Mouse (Mus musculus): Measurements from ENCODE around the gene Syn3. TPM values are rescaled to one million over a fixed set of nuclear protein-coding genes. Genes with fewer than 3 reads are reported as not detected.
A peak's percentile ranks its signal among the peaks of the same experiment; 100 is the strongest.
"Not testable (repeated sequence)": the region's sequence is repeated elsewhere in the genome, so short reads cannot be mapped to it uniquely, and the experiment has no call there.

Gene Syn3
- polyA plus RNA-seq, 1 experiment from 2014 or later, result 4.9 TPM

DNA sequence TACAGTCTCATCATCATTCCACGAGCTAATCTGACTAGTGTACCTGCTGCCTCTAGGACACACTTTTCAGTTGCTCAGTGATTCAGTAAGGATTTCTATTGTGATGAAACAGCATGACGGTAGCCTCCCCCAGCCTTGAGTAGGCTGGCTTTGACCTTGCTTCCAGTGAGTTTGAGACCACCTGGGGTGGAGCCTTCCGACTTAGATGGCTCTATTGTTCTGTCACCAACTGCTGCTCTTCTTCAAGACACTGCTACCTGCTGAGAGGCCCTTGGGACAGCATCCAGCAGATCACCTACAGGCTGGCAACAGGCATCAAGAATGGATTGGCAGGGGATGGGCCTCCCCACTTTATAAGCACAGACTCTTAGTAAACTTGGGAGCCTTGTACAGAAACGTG is 63.7 kb downstream of the Syn3 start:
- H3K4me2 ChIP-seq; H3K36me3 ChIP-seq; H3K27me3 ChIP-seq; H3K4me1 ChIP-seq; H3K9ac ChIP-seq; H3K27ac ChIP-seq; H3K4me3 ChIP-seq; H3K9me3 ChIP-seq; ATAC-seq (ENCODE audit: insufficient number of reproducible peaks, insufficient read depth, low FRiP score, low TSS enrichment, low read depth): not testable (repeated sequence)
- 63% methylated on average over 4 of the region's 4 CpGs for WGBS

DNA sequence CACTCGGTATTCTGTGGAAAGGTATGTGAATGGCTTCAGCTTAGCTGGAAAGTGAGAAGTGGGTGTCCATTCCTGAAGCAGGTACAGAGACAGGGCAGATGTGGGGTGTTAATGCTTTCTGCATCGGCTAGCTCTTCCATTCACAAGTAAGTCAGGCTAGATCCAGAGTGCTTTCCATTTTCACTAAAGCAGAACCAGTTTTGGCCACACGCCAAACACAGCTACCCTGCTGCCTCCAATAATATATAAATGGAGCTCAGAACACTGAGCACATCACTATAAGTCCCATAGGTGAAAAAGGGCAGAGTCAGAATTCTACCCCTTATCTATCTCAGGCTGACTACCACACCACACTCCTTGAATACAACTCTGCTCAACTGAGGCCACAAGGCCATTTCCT is 69.0 kb downstream of the Syn3 start:
- no peaks in the 10 kb centered on the region for H3K36me3 ChIP-seq
- no peak for ATAC-seq (ENCODE audit: insufficient number of reproducible peaks, insufficient read depth, low FRiP score, low TSS enrichment, low read depth)
- H3K9ac ChIP-seq, result no peak overlapping the region
- no peak overlapping the region for H3K4me3 ChIP-seq
- no peaks in the 10 kb centered on the region for H3K27me3 ChIP-seq
- no peaks in the 10 kb centered on the region for H3K9me3 ChIP-seq
- 67% methylated on average over 3 of the region's 3 CpGs for WGBS
- H3K27ac ChIP-seq, result no peak overlapping the region
- H3K4me2 ChIP-seq, result no peak overlapping the region
- peaks cover 32% of the 10 kb centered on the region for H3K4me1 ChIP-seq

DNA sequence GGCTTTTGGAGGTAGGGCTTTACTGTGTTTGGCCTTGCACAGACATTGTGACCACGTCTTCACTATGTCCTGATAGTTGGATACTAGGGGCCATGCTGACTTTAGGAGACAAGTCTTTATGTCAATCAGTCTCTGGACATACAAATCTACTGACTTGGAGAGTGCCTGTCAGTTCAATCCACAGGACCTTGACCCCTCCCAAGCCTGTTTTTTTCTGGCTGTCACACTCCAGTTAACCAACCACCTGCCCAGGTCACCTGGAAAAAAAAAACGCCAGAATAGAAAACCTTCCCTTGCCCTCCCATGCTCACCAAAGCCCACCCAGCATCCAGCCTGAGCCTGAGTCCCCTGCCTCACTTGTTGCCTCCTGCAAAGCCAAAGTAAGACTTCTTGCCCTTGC is 70.7 kb downstream of the Syn3 start:
- ATAC-seq (ENCODE audit: insufficient number of reproducible peaks, insufficient read depth, low FRiP score, low TSS enrichment, low read depth), result no peak
- Histone ChIP-seq H3K9me3 (no peaks in the 10 kb centered on the region), H3K9ac (no peak overlapping the region), H3K4me3 (no peak overlapping the region), H3K27me3 (no peaks in the 10 kb centered on the region), H3K36me3 (no peaks in the 10 kb centered on the region), H3K27ac (no peak overlapping the region), H3K4me1 (peaks cover 32% of the 10 kb centered on the region), H3K4me2 (no peak overlapping the region)
- WGBS, result 80% methylated on average over 2 of the region's 2 CpGs

DNA sequence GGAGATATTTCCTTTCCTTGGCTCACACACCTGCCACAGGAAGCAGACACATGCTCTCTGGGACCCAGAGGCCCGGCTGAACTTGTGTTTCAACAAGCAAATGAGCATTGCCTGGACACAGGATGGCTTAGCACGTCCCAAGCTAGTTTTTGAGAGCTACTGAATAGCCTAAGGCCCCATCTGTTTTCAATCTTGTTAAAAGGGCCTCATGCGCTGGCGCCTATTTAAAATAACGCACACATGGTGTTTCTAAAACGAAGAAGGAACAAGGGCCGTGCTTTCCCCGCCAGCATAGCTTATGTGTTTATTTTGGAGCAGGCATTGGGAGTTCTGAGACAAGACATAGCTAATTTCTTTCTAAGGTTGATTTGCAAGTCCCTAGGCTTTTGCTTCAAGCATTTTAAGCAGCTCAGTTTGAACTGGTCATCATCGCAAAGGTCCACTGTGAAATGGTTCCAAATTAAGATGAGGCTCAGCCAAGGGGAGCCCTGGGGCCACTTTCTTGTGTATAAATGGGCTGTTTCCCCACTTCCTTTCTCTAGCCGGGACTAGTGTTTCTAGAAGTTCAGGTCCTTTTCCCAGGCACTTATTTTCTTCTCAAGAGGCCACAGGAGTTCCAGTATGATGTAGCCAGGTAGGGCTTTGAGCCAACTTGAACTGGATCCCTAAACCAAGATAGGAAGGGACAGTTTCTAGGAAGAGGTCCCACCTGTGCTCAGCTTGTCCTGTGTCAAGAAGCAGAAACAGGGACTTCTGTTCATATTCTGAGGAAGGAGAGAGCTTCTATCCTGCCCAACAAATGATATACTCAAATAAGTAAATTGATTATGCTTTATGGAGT is 72.8 kb downstream of the Syn3 start:
- H3K9me3 ChIP-seq, result 0 out of 2 replicates have a peak, but pooled peaks cover 3% of the 10 kb centered on the region
- WGBS, result 16% methylated on average over 10 of the region's 10 CpGs
- peak; percentile 73 for ATAC-seq (ENCODE audit: insufficient number of reproducible peaks, insufficient read depth, low FRiP score, low TSS enrichment, low read depth)
- no peak overlapping the region for H3K4me3 ChIP-seq
- H3K4me1 ChIP-seq, result peaks cover 32% of the 10 kb centered on the region
- H3K4me2 ChIP-seq, result peak overlapping the region; percentile 18; the same call in 1 of the 2 replicates
- H3K9ac ChIP-seq, result no peak overlapping the region
- H3K36me3 ChIP-seq, result no peaks in the 10 kb centered on the region
- no peaks in the 10 kb centered on the region for H3K27me3 ChIP-seq
- H3K27ac ChIP-seq, result peak overlapping the region; percentile 85

DNA sequence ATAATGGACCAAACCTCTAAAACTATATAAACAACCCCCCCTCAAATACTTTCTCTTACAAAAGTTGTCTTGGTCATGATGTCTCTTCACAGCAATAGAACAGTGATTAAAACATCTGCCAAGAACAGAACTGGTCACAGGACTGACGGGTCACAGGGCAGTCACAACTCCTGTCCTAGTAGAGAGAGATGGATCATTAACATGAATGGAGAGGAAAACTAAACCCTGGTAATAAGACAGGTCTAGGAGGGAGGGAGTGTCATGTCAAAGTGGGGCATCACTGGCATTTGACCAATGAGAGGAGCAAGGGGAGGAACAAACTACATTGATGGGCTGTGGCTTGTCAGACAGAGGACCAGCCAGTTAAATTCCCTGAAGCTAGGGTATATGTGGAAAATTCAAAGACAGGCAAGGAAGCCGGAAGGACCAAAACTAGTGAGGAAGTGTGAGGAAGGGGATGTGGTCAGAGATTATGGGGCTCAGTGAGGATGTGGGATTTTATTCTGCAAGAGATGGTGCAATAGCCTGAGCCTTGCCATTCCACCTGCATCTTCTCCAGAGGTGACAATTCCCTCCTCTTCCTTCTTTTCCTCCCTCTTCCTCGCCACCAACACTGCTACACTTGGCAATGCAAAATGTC is 76.8 kb downstream of the Syn3 start:
- peaks cover 25% of the 10 kb centered on the region for H3K4me1 ChIP-seq
- H3K27ac ChIP-seq, result no peak overlapping the region
- no peak overlapping the region for H3K4me3 ChIP-seq
- 78% methylated on average over 3 of the region's 3 CpGs for WGBS
- no peak overlapping the region for H3K9ac ChIP-seq
- no peaks in the 10 kb centered on the region for H3K36me3 ChIP-seq
- ATAC-seq (ENCODE audit: insufficient number of reproducible peaks, insufficient read depth, low FRiP score, low TSS enrichment, low read depth), result no peak
- H3K9me3 ChIP-seq, result 0 out of 2 replicates have a peak, but pooled peaks cover 3% of the 10 kb centered on the region
- no peak overlapping the region for H3K4me2 ChIP-seq
- H3K27me3 ChIP-seq, result no peaks in the 10 kb centered on the region

DNA sequence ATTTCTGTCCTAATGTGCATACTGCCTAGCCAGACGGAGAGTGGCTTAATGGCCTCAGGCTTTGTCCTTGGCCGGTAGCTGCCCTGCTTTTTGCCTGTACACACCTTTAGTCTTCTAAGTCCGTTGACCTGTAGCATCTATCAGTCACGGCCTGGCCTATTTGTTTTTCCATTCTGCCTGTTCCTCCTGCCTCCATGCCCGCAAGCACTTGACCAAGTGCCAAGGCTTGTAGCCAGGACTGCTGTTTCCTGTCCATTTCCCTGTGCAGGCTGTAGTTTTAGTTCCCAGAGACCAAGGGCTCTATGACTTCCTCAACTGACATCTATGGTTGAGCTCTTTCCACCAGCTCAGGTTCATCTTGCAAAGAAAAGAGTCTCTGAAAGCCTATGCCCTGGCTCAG is 79.8 kb downstream of the Syn3 start:
- no peak overlapping the region for H3K4me2 ChIP-seq
- 0 out of 2 replicates have a peak, but pooled peaks cover 3% of the 10 kb centered on the region for H3K9me3 ChIP-seq
- H3K27ac ChIP-seq, result no peak overlapping the region
- H3K36me3 ChIP-seq, result no peaks in the 10 kb centered on the region
- no peak overlapping the region for H3K4me3 ChIP-seq
- ATAC-seq (ENCODE audit: insufficient number of reproducible peaks, insufficient read depth, low FRiP score, low TSS enrichment, low read depth), result no peak
- peaks cover 5% of the 10 kb centered on the region; the same call in 1 of the 2 replicates for H3K4me1 ChIP-seq
- H3K9ac ChIP-seq, result no peak overlapping the region
- H3K27me3 ChIP-seq, result no peaks in the 10 kb centered on the region
- WGBS, result 79% methylated on average over 5 of the region's 5 CpGs

DNA sequence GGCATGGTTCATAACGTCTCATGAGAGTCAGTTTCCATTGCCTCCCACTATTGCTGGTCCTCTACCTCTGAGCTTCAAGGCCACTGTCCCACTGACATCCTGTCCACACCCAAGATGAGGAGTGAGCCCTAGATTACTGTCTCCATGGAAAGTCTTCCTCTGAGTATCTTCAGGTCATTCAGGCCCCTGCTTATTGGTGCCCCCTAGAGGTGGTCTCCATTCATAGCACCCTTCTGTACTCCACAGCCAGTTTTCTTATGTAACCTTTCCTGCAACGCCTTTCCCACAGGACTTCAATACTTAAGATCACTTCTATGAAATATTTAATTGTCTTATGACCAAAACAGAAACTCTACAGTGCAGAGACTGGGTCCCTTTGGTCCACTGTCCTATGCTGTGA is 80.4 kb downstream of the Syn3 start:
- no peak overlapping the region for H3K4me2 ChIP-seq
- H3K27ac ChIP-seq, result no peak overlapping the region
- H3K9me3 ChIP-seq, result 0 out of 2 replicates have a peak, but pooled peaks cover 3% of the 10 kb centered on the region
- H3K4me1 ChIP-seq, result peaks cover 5% of the 10 kb centered on the region; the same call in 1 of the 2 replicates
- H3K4me3 ChIP-seq, result no peak overlapping the region
- H3K27me3 ChIP-seq, result no peaks in the 10 kb centered on the region
- no peak for ATAC-seq (ENCODE audit: insufficient number of reproducible peaks, insufficient read depth, low FRiP score, low TSS enrichment, low read depth)
- no peak overlapping the region for H3K9ac ChIP-seq
- WGBS, result 77% methylated on average over 2 of the region's 2 CpGs
- no peaks in the 10 kb centered on the region for H3K36me3 ChIP-seq

DNA sequence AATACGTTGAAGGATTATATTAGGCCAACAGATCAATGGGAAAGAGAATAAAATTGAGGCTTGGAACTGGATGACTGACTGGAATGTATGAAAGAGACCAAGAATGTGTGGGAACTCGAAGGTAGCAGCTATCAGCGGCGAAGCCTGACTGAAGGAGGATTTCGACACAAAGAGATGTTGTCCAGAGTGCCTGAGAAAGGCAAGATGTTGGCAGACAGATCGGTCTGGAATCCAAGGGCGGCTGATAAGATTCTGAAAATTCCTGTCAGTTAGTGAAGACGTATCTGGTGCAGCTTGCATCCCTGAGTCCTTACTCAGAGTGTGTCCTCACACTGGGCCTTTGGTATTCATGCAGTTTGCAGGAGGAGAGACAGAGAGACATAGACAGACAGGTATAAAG is 81.9 kb downstream of the Syn3 start:
- H3K4me3 ChIP-seq, result no peak overlapping the region
- 74% methylated on average over 8 of the region's 8 CpGs for WGBS
- H3K9me3 ChIP-seq, result 0 out of 2 replicates have a peak, but pooled peaks cover 3% of the 10 kb centered on the region
- no peak overlapping the region for H3K9ac ChIP-seq
- H3K4me1 ChIP-seq, result peaks cover 5% of the 10 kb centered on the region; the same call in 1 of the 2 replicates
- no peak overlapping the region for H3K4me2 ChIP-seq
- ATAC-seq (ENCODE audit: insufficient number of reproducible peaks, insufficient read depth, low FRiP score, low TSS enrichment, low read depth), result no peak
- no peak overlapping the region for H3K27ac ChIP-seq
- no peaks in the 10 kb centered on the region for H3K27me3 ChIP-seq
- H3K36me3 ChIP-seq, result no peaks in the 10 kb centered on the region

DNA sequence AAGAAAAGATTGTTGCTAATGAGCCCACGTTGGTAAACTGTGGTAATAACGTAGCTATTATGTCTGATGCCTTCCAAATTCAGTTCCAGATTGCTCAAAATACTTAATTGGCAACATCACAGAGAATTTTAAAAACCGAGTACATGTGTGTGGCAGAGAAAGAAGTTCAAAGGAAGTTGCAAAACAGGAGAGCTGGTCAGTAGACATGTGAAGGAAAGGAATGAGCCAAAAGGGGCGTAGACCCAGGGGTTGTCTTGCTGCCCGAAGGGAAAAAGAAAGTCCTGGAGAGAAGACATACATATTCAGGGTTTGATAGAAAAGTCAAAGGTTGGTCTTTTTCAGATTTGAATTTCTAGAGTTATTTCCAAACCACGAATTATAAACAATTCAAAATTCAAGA is 87.8 kb downstream of the Syn3 start:
- no peak overlapping the region for H3K27ac ChIP-seq
- no peak for ATAC-seq (ENCODE audit: insufficient number of reproducible peaks, insufficient read depth, low FRiP score, low TSS enrichment, low read depth)
- 64% methylated on average over 6 of the region's 6 CpGs for WGBS
- no peak overlapping the region for H3K4me2 ChIP-seq
- H3K9me3 ChIP-seq, result no peaks in the 10 kb centered on the region
- no peak overlapping the region for H3K4me3 ChIP-seq
- H3K9ac ChIP-seq, result no peak overlapping the region
- H3K36me3 ChIP-seq, result no peaks in the 10 kb centered on the region
- H3K27me3 ChIP-seq, result no peaks in the 10 kb centered on the region
- peaks cover 7% of the 10 kb centered on the region; the same call in 1 of the 2 replicates for H3K4me1 ChIP-seq

DNA sequence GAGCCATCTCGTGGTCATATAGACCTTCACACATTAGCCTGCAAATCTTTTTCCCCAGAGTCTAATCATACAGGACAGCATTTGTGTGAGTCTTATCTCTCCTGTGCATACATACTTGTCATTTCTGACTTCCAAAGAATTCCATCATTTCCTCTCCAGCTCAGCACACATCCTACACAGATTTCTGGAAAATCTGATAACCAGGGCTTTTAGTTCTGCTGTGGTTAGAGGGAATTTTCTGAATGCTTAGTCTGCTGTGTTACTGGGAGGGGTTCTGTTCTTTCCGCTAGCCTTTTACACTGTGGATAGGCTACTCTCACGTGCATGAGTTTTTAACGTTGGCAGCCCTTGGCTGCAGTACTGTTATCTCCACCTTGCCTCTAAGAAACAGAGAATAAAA is 91.7 kb downstream of the Syn3 start:
- H3K4me3 ChIP-seq, result no peak overlapping the region
- ATAC-seq (ENCODE audit: insufficient number of reproducible peaks, insufficient read depth, low FRiP score, low TSS enrichment, low read depth), result no peak
- H3K4me1 ChIP-seq, result peaks cover 7% of the 10 kb centered on the region; the same call in 1 of the 2 replicates
- H3K9me3 ChIP-seq, result no peaks in the 10 kb centered on the region
- WGBS, result 60% methylated on average over 4 of the region's 4 CpGs
- no peak overlapping the region for H3K27ac ChIP-seq
- H3K4me2 ChIP-seq, result no peak overlapping the region
- no peaks in the 10 kb centered on the region for H3K27me3 ChIP-seq
- H3K9ac ChIP-seq, result no peak overlapping the region
- no peaks in the 10 kb centered on the region for H3K36me3 ChIP-seq

DNA sequence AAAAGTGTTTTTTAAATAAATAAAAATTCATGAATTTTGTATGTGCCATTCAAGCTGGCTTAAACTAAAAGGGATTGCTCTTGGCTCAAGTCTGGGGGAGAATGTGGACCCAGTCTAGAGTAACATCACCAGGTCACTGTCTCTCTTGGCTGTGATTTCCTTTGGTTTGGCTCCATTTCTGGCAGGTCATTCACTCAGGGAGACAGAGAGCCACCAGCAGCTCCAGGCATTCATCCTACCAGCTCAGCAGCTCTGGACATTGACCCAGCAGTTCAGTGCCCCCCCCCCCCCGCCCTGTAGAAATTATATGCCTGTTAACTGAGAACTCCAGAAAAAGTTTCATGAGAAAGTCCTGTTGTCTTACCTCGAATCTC is 100.4 kb downstream of the Syn3 start:
- Histone ChIP-seq H3K4me1 (no peaks in the 10 kb centered on the region), H3K36me3 (no peaks in the 10 kb centered on the region), H3K4me3 (no peak overlapping the region), H3K9me3 (peaks cover 4% of the 10 kb centered on the region; the same call in 1 of the 2 replicates), H3K27me3 (no peaks in the 10 kb centered on the region), H3K27ac (no peak overlapping the region), H3K9ac (no peak overlapping the region), H3K4me2 (no peak overlapping the region)
- ATAC-seq (ENCODE audit: insufficient number of reproducible peaks, insufficient read depth, low FRiP score, low TSS enrichment, low read depth), result no peak
- WGBS, result 69% methylated on average over 2 of the region's 2 CpGs

All from embryonic facial prominence, embryonic 13.5 days (tissue).